Mouse (Mus musculus) bone marrow macrophage, adult 2 months (primary cell): ENCODE results near the gene Traf6.

Source experiments
- CTCF ChIP-seq: IDR thresholded peaks from 2 replicates; pipeline ENCODE4 v1.5.1; 2012; ENCODE audit warnings: low read depth, mild to moderate bottlenecking, low read length, moderate library complexity
- POLR2A ChIP-seq: IDR thresholded peaks from 2 replicates; pipeline ENCODE4 v1.6.1; 2012; ENCODE audit warnings: mild to moderate bottlenecking, low read depth, low read length, borderline replicate concordance

- TF ChIP-seq CTCF (no peak), POLR2A (no peak)
Measured at GRCm38 (mm10) chr2:101742072-101742860, 64.0 kb downstream of the Traf6 start.
